ENCODE assay signal across 10 mouse cellular contexts in the genomic region with DNA sequence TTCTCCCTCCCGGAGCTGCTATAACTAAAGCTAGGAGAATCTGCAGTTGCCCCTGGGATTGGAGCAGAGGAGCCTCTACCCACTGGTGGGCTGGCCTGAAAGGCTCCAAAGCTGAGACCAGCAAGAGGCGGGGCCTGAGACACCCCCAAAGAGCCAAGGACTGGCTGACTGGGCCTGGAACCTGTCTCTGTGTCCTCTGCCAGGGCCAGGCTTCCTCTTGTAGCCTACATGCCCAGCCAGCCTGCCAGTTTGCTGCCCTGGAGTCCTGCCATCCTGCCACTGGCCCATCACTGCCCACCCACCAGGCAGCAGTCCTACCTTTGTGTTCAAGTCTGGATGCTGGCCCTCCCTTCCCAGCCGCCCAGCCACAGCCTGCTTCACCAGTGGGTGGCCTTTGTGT.
DNase-seq lines count a peak whose midpoint lies in the region; ATAC-seq and TF ChIP-seq lines count a peak whose summit lies in the region.
"Had no signal": no experiment of that assay in that cellular context is flagged by ENCODE, and none has a peak within 500 bp of the region (broad histone marks: within the 10 kb centered on the region; RNA-seq: fewer than 3 reads in every experiment).

No protein-coding gene starts in this region.

- no peak overlapping the region for H3K4me3 ChIP-seq in layer of hippocampus, adult 2 months
- H3K4me3 ChIP-seq in forebrain, embryonic 16.5 days (replicated peaks; ENCODE audit: low read length): no peak overlapping the region
- no peak overlapping the region for H3K4me3 ChIP-seq in midbrain, embryonic 15.5 days
- no peak overlapping the region for H3K4me3 ChIP-seq in intestine, postnatal 0 days (ENCODE audit: low read depth, low read length)

- DNase-seq in layer of hippocampus, adult 2 months (ENCODE audit: low spot score in 2 of 2): peak in 1 of 2 experiments; percentile 34
- no peak for DNase-seq in layer of hippocampus, adult 18-20 months (ENCODE audit: low spot score in 2 of 2)
- DNase-seq in cerebellum, adult 11 months: peak; percentile 60
- no peak for DNase-seq in urinary bladder, adult 2 months (ENCODE audit: low spot score)
- no peak for DNase-seq in ovary, postnatal 10 days (ENCODE audit: low spot score)
- DNase-seq: lung, embryonic 14.5 days had no signal

- H3K9me3 ChIP-seq in forebrain, embryonic 16.5 days (ENCODE audit: control insufficient read depth, low read length): no peaks in the 10 kb centered on the region
- no peaks in the 10 kb centered on the region for H3K9me3 ChIP-seq in midbrain, embryonic 15.5 days
- H3K9me3 ChIP-seq in intestine, postnatal 0 days (ENCODE audit: control insufficient read depth): no peaks in the 10 kb centered on the region

- H3K4me2 ChIP-seq in forebrain, embryonic 16.5 days (ENCODE audit: low read length): no peak overlapping the region
- no peak overlapping the region for H3K4me2 ChIP-seq in midbrain, embryonic 15.5 days
- no peak overlapping the region for H3K4me2 ChIP-seq in intestine, postnatal 0 days (replicated peaks; ENCODE audit: low read depth)
- H3K4me2 ChIP-seq: lung, embryonic 14.5 days had no signal

- peak; percentile 91 for ATAC-seq in forebrain, embryonic 16.5 days
- peak; percentile 76 for ATAC-seq in midbrain, embryonic 15.5 days (replicated peaks)
- ATAC-seq in intestine, postnatal 0 days: no peak

- H3K36me3 ChIP-seq in forebrain, embryonic 16.5 days (ENCODE audit: control insufficient read depth, insufficient read depth): peaks cover 5% of the 10 kb centered on the region
- H3K36me3 ChIP-seq in midbrain, embryonic 15.5 days (replicated peaks): peaks cover 36% of the 10 kb centered on the region; the same call in 1 of the 2 replicates
- H3K36me3 ChIP-seq in intestine, postnatal 0 days (ENCODE audit: control insufficient read depth, insufficient read depth): peaks cover 78% of the 10 kb centered on the region

- H3K9ac ChIP-seq in forebrain, embryonic 16.5 days (replicated peaks; ENCODE audit: low read depth, low read length): no peak overlapping the region
- no peak overlapping the region for H3K9ac ChIP-seq in midbrain, embryonic 15.5 days
- no peak overlapping the region for H3K9ac ChIP-seq in intestine, postnatal 0 days (ENCODE audit: low read depth, low read length)
- H3K9ac ChIP-seq: lung, embryonic 14.5 days had no signal

- H3K4me1 ChIP-seq in forebrain, embryonic 16.5 days (replicated peaks; ENCODE audit: control insufficient read depth, insufficient read depth, low read length): peaks cover 5% of the 10 kb centered on the region; the same call in 1 of the 2 replicates
- no peaks in the 10 kb centered on the region; the same call in 1 of the 2 replicates for H3K4me1 ChIP-seq in midbrain, embryonic 15.5 days
- H3K4me1 ChIP-seq in intestine, postnatal 0 days (replicated peaks; ENCODE audit: control insufficient read depth, insufficient read depth, low read length): no peaks in the 10 kb centered on the region

- peak overlapping the region; percentile 62; the same call in 1 of the 2 replicates for H3K27ac ChIP-seq in layer of hippocampus, adult 2 months
- peak overlapping the region; percentile 41; the same call in 1 of the 2 replicates for H3K27ac ChIP-seq in forebrain, embryonic 16.5 days (ENCODE audit: low read length)
- peak overlapping the region; percentile 31; the same call in 1 of the 2 replicates for H3K27ac ChIP-seq in midbrain, embryonic 15.5 days
- H3K27ac ChIP-seq in intestine, postnatal 0 days (ENCODE audit: low read depth, low read length): no peak overlapping the region
- H3K27ac ChIP-seq: kidney, postnatal 0 days had no signal

- H3K27me3 ChIP-seq in forebrain, embryonic 16.5 days (replicated peaks; ENCODE audit: control insufficient read depth, insufficient read depth, low read length): no peaks in the 10 kb centered on the region
- H3K27me3 ChIP-seq in midbrain, embryonic 15.5 days (replicated peaks): no peaks in the 10 kb centered on the region
- H3K27me3 ChIP-seq in intestine, postnatal 0 days (replicated peaks; ENCODE audit: control insufficient read depth, insufficient read depth, low read length): no peaks in the 10 kb centered on the region

- WGBS in forebrain, embryonic 16.5 days: 45% methylated on average over 2 of the region's 3 CpGs
- 44% methylated on average over 2 of the region's 3 CpGs for WGBS in midbrain, embryonic 15.5 days
- WGBS in intestine, postnatal 0 days: 84% methylated on average over 2 of the region's 3 CpGs

- TF ChIP-seq CTCF in layer of hippocampus, adult 2 months (conservative IDR thresholded peaks at IDR 0.05): no peak
- no peak for TF ChIP-seq CTCF in intestine, postnatal 0 days (IDR thresholded peaks at IDR 0.05; ENCODE audit: low read depth)
